Mouse (Mus musculus): ENCODE measurements at regions not wholly inside any gene's neighbourhood (a gene's known extent, or its start where the extent isn't known, plus 50 kb on each side); places are given as distances from the start of the nearest gene placed in this dataset.
A peak's percentile ranks its signal among the peaks of the same experiment; 100 is the strongest.

- peak; percentile 4 to 78 for DNase-seq (ENCODE audit: low spot score in 2 of 2)
These were observed 161.1 kb downstream of the March11 start for GRCm38 (mm10) chr15:26469901-26470383.

GRCm38 (mm10) chr15:26487378-26487777 lies 178.5 kb downstream of the March11 start:
- DNase-seq (ENCODE audit: low spot score in 2 of 2) = no peak

All from layer of hippocampus, postnatal 14 days (tissue).